Mouse (Mus musculus) urinary bladder, postnatal 36 days (tissue): Measurements from ENCODE around the gene Rtn2.
"Not testable (repeated sequence)": the region's sequence is repeated elsewhere in the genome, so short reads cannot be mapped to it uniquely, and the experiment has no call there.

ENCODE experiments used
- DNase-seq, 2 experiments: peaks; one replicate each; pipeline ENCODE4 v3.0.0; 2022; ENCODE audit warnings: low spot score in 2 of 2, mixed read lengths in 1 of 2

The Rtn2 gene

DNA sequence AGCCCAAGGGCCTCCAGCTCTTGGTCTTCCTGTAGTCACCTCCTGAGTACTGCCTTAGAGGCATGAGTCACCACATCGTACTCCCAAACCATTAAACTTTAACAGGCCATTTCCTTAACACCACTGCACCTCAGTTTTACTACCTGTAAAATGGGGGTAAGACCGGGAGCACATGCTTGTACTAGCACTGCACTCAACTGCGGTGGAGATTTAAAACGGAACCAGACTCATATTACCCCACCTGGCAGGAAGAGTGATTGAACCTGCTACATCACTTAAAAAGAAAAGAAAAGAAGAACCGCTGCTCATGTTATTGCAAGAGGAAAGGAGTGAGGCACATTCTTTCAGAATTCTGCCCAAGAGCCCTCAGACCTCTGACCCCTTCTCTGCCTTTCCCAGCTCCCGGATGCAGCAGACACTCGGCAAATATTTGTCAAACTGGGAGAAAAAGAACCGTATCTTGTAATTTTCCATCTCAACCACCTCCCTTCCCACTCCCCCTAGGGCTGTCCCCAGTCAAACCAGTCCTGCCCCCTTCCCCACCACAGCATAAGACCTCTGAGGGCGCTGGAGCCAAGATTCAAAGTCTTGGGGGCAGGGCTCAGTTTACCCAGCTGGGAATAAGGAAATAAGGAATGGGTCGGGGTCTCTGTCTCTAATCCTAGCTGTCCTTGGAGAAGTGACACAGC, 13.3 kb upstream of the Rtn2 start:
- no peak for DNase-seq

DNA sequence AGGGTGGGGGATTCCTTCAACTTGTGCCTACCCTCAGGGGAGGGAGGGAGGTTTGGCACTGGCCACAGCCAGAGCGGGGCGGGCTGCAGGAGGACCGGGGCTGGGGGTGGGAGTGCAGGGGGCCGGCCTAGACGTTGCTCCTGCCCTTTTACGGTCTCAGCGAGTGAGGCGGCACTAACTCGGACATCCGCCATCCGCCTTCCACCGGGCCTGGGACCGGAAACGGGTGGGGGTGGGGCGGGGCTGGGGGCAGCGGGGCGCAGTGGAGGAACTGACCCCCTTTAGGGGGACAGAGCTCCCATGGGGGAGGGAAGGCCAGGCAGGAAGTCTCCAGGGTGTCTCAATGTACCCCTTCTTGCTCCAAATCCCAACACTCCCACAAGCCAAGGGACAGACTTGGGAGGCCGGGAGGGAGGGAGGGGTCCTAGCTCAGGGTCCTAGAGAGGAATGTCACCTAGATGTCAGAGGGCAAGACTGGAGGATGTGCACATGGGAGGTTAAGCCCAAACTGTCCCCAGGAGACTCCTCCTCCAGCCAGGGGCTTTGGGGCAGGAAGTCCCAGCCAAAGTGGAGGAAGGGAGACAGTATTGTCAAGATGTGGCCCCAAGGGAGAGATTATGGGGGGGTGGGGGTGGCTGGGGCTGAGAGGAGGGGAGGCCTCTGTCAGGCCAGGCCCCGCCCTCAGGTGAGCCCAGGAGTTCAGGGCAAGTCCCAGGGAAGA, 12.5 kb upstream of the Rtn2 start:
- DNase-seq: peak in 1 of 2 experiments; percentile 64

DNA sequence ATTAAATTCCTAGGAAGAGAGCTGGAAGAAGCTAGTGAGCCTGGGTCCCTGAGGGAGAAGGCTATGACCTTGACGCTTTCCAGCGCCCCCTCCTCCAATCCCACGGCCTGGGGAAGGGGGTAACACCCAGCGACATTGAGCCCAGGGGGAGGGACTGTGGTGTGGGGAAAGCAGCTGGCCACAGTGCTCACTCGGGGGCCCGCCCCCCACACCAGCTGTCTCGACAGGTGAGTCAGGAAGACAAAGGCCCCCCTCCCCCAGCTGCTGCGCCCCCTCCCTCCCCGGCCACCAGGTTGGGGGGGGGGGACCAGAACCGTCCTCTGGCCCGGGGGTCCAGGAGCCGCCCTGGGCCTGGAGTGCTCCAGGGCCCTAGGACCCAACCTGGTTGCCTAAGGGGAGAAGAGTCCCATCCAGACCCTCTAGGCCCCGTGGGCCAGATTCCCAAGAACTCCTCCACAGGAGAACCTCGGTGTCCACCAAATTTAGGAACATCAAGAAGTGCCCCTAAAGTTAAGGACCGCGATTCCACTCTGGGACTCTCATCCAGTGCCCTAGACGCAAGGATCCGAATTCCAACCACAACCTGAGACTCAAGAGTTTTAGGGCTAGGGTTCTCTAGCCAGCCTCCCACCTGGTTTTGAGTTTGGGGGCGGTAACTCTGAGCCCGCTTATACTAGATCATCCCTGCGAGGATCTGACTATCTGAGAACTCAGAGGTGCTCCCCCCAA, 11.8 kb upstream of the Rtn2 start:
- no peak for DNase-seq

DNA sequence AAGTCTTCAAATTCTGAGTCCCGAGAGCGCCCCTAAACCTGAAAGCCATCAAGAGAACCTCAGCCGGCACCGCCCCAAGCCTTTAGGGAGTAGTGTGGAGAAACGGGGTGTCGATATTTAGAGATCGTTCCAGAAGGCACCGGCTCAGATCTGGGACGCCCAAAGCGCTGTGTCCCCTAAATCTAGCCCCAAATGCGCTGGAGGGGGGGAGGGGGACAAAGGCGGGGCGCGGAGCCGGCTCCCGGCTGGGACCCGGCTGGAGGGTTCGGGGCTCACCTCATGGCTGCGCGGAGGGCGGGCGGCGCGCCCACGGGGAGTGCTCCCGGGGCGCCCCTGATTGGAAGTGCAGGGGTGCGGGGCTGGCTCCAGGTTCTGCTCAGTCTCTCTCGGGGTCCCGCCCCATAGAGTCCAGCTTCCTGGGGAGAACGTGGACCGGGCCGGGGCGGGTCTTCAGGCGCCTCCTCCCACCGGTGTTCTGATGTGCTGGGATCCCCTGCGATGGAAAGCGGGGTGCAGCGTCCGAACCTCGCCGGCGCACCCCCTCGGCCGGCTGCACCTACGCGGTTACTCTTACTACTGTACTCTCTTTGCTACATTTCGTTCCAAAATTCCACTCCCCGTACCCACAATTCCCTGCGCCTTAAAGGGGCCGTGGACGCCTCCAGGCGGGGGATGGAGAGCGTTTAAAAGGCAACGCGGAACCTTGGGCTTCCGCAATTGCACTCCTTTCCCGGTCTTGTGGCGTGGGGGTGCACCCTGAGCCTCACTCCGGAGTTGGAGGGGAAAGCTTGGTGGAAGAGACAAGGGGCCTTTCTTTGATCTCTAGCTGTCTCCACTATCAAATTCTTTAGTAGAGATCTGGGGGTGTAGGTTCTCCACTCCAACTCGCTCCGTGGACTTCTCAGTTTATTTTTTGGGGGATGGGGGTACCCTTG, 10.9 kb upstream of the Rtn2 start, which contains the start of gene Vasp:
Gene Vasp, minus strand, starts transcription at position 580 of the 935 bp plus-strand sequence.
- peak; percentile 86 to 88 for DNase-seq

DNA sequence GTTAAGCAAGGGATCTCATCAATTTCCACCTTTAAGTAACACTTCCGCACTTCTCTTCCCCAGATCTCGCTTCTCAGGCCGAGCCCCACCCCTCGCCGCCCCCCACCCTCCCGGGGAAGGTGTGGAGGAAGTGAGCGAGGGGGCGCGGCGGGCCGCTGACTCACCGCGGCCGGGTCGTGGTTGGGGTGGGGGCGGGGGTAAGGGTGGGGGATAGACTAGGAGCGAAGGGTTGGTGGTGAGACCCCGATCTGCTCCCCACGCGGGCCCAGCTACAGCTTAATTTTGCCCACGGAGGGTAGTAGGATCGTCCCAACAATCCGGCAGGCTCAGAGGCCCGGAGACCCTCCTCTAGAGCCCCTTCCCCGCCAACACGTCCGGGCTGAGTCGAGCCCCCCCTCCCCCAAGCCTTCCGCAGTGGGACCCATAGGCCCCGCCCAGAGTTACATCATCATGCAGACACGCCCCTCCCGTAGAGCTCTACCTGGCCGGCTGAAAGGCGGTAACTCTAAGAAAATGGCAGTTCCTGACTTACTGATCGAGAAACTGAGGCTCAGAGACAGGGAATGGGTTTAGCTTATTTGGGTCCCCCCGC, 10.2 kb upstream of the Rtn2 start:
- DNase-seq: peak; percentile 76 to 81

DNA sequence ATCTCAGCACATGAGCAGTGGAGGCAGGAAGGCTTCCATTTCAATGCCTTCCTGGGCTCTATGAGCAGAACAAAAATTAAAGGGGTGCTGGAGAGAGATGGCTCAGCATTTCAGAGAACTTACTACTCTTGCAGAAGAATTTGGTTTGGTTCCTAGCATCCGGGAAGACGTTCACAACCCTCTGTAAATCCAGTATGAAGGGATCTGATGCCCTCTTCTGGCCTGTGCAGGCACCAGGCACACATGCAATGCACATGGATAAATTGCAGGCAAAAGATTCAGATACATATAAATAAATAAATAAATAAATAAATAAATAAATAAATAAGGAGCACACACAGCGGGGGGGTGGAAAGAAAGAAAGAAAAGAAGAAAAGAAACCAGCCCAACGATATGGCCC, 6.2 kb upstream of the Rtn2 start:
- no peak for DNase-seq

DNA sequence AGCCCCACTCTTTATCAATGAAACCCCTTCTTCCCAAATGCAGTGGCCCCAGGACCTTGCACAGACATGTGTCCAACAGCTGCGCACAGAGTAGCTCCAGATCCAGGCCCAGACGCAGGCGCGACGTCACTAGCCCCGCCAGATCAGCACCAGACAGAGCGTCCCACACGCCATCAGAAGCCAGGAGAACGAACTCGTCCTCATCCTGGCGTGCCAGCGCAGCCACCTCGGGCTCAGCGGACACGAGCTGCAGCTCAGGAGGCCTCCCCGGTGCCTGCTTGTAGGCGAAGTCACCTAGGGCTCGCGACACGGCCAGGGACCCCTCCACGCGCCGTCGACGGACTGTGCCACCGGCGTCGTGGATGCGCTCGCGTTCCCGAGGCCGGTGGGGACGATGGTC, 3.4 kb upstream of the Rtn2 start:
- no peak for DNase-seq

DNA sequence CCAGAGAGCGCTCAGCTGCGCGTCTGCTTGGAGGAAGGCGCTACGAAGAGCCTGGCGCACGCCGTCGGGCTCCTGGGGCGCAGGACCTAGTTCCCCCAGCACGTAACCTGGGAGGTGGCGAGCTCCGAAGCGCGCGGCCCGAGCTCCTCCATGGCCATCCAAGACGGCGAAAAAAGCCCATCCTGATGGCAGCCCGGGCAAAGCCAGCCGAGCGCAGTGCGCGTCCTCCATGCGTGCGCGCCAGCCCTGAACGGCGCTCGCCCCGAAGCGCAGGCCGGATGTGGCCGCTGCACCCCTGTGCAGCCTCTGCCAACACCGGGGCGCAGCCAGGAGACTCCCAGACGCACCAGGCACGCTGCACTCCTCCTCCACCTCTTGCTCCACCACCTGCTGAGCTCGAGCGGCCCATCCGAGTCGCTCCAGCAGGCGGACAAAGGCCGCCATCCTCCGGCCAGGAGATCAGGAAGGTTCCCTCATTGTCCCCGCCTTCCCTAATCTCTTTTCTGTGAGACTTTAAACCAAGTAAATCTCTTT, 2.8 kb upstream of the Rtn2 start, which contains the start of gene Ppm1n:
Gene Ppm1n, minus strand, starts transcription at position 484 of the 534 bp plus-strand sequence.
- no peak for DNase-seq

DNA sequence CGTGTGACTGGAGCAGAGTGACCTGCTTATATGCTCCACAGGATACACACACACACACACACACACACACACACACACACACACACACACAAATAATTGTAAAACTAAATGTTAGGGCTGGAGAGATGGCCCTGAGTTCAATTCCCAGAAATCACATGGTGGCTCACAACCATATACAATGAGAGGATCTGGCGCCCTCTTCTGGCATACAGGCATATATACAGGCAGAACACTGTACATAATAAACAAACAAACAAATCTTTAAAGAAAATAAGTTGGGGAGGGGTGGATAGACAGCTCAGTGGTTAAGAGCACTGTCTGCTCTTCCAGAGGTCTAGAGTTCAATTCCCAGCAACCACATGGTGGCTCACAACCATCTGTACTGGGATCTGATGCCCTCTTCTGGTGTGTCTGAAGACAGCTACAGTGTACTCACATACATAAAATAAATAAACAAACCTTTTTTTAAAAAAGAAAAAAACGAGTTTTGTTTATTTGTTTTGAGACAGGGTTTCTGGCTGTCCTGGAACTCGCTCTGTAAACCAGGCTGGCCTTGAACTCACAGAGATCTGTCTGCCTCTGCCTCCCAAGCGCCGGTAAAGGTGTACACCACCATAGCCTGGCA, 632 bp upstream of the Rtn2 start:
- not testable (repeated sequence) for DNase-seq

DNA sequence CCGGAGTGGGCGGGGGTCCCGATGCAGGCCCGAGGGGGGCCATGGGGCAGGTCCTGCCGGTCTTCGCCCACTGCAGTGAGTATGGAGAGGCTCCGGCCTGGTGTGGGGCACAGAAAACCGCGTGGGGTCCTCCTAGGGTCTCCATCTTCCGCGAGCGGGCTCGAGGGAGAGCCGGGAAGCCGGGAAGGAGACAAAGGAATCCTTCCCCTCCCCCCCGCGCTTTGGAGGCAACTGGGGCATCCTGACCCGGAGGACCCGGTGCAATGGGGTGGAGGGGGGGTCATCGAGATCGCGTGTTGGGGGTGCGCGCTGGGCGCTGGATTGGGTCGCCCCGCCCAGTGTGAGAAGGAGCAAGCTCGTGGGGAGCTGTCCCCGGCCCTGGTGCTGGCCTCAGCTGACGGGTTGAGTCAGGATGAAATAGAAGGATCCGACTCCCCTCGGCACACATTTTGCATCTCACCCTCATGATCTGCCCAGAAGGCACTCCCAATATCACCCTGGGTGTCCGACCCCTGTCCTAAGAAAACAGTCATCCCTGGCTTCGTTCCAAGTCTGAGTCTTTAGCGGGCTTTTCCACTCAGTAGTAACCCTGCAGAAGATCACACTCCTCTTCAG, 474 bp downstream of the Rtn2 start:
- DNase-seq: peak in 1 of 2 experiments; percentile 57

DNA sequence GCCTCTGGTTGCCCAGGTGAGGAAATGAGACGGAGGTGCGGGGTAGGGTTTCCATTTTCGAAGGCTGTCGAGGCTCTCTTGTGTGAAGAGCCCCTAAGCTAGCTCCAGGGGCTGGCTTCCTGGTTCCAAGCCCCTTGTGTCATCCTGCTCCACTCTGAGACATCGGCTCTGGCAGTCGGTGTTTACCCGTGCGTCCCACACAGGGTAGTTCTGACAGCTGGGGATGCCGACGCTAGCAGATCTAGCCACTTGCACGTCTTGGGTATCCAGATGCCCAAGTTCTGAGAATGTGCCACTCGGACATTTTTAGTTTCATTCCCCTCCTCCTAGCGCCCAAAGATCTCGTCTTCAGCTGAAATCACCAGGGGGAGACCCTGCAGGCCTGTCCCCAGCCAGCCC, 981 bp downstream of the Rtn2 start:
- DNase-seq: no peak

DNA sequence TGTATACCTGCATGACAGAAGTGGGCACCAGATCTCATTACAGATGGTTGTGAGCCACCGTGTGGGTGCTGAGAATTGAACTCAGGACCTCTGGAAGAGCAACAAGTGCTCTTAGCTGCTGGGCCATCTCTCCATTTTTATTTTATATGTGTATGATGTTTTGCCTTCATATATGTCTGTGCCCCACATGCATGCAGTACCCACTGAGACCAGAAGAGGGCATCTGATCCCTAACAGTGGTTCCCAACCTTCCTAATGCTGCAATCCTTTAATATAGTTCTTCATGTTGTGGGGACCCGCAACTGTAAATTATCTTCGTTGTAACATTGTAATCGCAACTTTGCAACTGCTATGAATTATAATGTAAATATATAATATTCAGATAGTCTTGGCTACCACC, 2.3 kb downstream of the Rtn2 start:
- no peak for DNase-seq

DNA sequence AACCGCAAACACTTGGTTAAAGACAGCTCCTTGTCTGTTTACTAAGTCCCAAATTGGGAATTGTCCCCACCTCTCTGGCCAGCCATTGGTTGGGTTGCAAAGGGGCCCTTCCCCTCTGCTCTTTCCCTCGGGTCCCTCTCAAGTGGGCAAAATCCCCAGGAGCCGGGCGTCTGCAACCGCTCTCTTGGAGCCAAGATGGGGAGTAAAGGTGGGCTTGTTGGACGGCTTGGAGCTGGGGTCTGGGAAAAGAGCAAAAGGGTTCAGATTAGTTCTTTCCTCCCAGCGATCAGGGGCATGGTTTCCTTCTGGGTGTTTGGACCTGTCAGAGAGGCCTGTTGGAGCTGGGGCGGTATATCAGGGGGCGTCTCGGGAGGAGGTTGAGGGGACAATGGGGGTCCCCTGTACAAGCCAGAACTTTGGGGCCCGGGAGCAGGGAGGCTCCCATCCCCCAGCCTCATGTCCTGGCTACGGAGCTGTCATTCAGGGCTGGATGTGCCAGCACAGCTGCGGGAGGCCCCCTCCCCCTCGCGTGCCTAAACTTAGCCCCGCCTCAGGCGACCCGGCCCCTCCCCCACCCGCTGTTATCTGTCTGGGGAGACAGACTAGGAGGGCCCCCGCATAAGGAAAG, 8.7 kb downstream of the Rtn2 start:
- DNase-seq: no peak

DNA sequence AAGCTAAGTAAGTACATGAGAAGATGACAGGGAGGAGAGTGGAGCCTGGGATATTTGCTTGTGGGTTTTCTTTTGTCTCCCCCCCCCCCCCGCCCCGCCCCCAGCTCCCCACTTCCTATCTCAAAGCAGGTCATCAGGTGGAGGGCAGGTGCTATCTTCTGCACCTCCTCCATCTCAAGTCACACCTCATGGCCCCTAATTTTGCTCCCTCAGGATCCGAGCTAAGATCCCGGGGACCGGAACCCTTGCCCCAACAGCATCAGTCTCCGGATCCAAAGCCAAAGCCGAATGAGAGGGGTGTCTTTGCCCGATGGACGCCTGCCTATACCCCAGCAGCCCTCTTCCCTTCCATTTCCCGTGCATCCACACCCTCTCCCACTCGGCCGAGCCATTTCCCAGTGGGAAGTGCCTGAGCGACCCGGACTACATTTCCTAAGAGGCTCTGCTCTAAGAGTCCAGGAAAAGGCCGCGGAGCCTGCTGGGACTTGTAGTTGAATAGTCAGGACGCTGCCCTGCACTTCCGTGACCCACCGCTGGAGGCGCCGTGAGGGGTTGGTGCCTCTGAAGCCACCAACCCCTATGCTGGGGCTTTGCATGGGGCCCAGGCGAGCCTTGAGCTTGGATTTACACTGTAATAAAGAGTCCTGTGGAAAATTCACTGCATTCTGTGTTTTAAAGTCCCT, 13.2 kb downstream of the Rtn2 start:
- DNase-seq: peak; percentile 91 to 96

DNA sequence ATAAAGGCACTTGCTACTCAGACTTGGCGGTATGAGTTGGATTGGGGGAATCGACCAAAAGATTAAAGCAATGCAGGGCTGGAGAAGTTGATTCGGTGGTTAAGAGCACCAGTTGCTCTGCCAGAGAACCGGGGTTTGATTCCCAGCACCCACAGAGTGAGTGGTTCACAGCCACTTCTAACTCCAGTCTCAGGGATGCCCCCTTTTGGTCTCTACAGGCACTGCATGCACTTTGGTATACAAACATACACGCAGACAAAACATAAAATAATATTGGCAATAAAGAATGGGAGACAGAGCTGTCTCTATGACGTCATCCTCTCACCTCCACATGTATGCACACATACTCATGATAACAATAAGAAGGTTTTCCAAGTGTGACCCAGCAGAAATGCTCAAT, 14.6 kb downstream of the Rtn2 start:
- no peak for DNase-seq

DNA sequence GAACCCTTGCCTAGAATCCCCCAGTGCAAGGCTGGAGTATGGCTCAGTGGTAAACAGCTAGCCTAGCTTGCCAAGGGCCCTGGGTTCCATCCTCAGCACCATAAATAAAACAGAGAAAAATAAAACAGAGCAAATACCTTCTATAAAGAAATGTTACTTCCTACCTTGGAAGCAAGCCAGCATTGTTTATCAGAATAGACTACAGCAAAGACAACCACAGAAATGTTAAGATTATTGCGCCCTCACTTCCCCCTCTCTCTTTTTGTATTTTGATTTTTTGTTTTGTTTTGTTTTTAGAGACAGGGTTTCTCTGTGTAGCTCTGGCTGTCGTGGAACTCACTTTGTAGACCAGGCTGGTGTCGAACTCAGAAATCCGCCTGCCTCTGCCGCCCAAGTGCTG, 15.4 kb downstream of the Rtn2 start:
- DNase-seq: no peak

DNA sequence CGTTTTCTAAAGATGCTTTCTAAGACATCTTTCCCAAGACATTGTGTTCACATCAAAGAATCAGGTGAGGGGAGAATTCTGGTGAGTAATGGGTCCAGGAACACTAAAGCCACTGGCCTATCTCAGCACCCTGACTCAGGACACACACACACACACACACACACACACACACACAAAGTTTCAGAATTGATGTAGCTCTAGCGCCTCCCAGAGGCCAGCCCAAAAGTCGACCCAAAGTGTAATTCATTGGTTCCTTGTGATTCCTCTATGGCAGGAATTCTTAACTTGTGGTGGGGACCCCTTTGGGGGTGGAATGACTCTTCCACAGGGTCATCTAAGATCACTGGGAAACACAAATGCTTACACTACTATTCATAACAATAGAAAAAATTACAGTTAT, 16.8 kb downstream of the Rtn2 start:
- DNase-seq: no peak

DNA sequence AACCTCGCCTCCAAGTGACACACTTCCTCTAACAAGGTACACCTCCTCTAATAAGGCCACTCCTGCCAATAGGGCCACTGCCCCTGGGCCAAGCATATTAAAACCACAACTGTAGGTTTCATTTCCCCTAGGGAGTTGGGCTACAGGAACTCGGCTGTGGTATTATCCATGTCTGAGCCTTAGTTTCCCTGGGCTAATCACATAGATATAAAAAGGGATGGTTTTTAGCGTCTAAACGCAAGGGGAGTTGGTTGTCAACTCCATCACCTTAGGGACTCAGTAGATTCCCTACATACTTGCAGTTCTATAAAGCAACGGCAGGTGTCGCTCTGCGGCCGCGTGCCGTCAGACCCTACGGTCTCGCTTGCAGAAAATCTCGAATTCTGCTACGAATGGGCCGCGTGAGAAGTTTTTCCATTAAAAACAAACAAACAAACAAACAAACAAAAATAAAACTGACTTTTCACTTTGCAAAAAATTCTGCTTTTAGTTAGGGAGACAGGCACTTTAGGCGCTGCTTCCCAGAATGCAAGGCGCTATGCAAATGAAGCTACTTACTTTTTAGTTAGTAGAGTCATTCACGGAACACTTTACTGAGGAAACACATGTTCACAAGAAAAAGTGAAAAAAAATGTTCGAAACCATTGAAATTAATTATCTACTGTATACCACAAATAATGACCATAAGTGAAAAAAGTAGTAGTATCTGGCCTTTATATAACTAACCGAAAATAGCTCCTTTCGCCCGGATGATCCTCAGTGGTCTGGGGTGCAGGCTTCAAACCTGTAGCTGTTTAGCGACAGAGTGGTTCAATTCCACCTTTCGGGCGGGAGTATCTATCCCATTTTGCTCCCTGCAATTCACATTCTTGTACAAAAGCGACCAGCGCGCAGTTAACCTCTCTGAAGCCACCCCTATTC, 18.3 kb downstream of the Rtn2 start:
- peak; percentile 68 for DNase-seq
